Mouse (Mus musculus): ENCODE data around the gene Haus5. TPM values are rescaled to one million over a fixed set of nuclear protein-coding genes. Genes with fewer than 3 reads are reported as not detected.
A peak's percentile ranks its signal among the peaks of the same experiment; 100 is the strongest.

Haus5 gene
- total RNA-seq, 2 experiments from 2014 or later: 6.6 to 6.8 TPM

DNA sequence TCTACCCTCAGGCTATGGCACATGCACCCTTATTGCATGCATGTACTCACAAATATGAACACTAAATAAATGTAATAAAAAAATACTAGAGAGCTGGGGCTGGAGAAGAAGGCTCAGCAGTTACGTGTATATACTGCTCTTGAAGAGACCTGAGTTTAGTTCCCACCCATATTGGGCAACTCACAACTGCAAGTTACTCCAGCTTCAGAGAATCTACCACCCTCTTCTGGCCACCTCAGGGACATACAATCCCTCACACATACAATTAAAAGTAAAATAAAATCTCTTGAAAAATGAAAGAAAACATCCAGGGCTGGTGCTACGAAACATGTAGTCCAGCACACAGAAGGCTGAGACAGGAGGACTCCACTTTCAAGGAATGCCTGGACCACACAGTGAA is 50.3 kb downstream of the Haus5 start:
- Histone ChIP-seq H3K4me3 (no peak overlapping the region), H3K27ac (no peak overlapping the region)
- no peak for DNase-seq (ENCODE audit: low spot score in 2 of 2)
- peak; percentile 59 for TF ChIP-seq CTCF (conservative IDR thresholded peaks at IDR 0.05)

DNA sequence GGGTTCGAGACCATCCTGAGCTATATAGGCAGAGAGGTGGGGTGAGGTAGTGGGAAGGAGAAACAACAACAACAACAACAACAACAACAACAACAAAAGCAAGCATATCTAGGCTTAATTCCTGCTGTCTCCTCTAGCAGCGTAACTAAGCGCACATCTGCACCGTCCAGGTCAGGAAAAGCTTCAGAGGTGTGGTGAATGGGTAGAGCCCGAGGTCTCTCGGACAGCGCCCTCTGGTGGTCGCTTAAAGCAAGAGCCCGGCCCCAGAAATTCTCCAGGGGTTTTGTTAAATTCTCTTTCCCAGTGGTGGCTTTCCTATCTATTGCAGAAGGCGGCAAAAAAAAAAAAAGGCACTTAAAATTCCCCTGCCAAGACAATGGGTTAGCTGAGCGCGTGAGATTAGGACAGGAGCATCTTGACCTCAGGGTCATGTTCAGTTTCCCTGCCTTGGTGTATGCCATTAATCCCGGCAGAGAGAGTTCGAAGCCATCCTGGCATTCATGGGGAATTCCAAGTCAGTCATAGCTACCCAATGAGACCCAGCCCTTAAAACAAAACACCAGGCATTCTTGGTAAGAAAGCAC is 51.2 kb downstream of the Haus5 start:
- TF ChIP-seq CTCF (conservative IDR thresholded peaks at IDR 0.05): peak; percentile 85
- peak in 1 of 2 experiments; percentile 50 for DNase-seq (ENCODE audit: low spot score in 2 of 2)
- H3K27ac ChIP-seq: no peak overlapping the region
- no peak overlapping the region for H3K4me3 ChIP-seq

DNA sequence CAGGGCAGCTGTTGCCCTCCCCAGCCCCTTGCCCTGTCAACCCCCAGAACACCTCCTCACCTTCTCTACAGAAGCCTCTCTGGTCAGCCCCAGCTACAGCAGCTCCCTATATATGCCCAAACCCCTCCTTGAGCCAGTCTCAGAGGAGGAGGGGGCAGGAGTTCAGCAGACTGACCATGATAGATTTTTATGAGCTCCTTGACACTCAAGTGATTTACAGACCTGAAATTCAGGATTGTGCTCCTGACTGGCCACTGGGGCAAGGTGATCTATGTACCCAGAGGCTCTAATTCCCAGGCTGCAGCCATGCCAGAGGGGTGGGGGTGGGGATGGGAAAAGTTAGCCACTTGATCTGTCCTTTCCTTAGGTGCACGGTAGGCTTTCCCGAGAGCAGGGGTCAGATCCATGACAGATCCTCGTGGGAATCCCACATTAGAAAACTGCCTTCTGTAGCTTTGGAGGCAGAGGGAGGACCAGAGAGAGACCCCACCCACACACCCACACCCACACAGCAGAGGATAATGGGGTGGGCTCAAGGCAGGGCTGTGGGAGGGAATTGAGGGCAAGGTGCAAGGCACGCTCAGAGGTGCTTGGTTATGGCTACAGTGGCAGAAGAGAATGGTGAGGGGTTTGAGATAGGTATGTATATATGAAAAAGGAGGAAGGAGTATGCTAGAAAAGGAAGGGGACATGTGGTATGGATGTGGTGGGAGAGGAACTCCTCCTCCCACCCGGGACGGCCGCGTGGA is 52.0 kb downstream of the Haus5 start, which contains the start of gene Upk1a:
TSS of gene Upk1a (minus strand) at position 194 of the 749 bp plus-strand sequence.
- Histone ChIP-seq H3K4me3 (no peak within 1 kb of the TSS), H3K27ac (no peak within 1 kb of the TSS)
- DNase-seq (ENCODE audit: low spot score in 2 of 2): no peak
- no peak for TF ChIP-seq CTCF (conservative IDR thresholded peaks at IDR 0.05)

DNA sequence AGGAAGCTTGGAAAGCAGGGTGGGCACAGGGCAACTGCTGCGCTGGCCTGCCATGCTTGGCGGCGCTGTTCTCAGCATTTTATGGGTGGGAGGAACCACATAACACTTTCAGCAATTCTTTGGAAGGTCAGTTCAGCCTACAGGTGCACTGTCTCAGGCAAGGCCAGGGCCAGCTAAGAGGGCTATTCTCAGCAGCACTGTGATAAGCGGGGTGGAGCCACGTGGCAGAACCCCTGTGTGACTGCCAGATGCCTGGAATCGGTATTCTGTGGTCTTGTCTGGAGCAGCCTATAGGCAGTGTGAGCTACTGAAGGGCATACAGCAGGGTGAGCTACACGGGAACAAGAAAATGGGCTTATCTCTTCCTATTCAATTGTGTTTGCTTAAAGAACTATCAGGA is 54.8 kb downstream of the Haus5 start:
- Histone ChIP-seq H3K27ac (no peak overlapping the region), H3K4me3 (no peak overlapping the region)
- no peak for TF ChIP-seq CTCF (conservative IDR thresholded peaks at IDR 0.05)
- no peak for DNase-seq (ENCODE audit: low spot score in 2 of 2)

DNA sequence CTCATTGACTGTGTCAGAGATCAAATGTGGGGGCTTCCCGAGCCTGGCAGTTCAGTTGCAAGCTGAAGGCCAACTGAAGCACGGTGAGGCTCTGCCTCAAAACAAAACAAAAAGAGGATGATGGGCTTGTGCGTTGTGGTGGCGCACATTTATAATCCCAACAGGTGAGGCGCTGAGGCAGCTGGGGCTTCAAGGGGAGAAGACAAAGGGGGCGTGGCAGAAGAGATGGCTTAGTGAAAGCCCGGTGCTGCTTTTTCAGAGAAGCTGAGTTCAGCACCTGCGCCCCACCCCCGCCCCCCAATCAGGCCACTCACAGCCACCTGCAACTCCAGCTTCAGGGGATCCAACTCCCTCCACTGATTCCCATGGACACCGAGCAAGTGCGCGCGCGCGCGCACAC is 56.3 kb downstream of the Haus5 start:
- no peak overlapping the region for H3K27ac ChIP-seq
- no peak overlapping the region for H3K4me3 ChIP-seq
- no peak for DNase-seq (ENCODE audit: low spot score in 2 of 2)
- TF ChIP-seq CTCF (conservative IDR thresholded peaks at IDR 0.05): no peak

DNA sequence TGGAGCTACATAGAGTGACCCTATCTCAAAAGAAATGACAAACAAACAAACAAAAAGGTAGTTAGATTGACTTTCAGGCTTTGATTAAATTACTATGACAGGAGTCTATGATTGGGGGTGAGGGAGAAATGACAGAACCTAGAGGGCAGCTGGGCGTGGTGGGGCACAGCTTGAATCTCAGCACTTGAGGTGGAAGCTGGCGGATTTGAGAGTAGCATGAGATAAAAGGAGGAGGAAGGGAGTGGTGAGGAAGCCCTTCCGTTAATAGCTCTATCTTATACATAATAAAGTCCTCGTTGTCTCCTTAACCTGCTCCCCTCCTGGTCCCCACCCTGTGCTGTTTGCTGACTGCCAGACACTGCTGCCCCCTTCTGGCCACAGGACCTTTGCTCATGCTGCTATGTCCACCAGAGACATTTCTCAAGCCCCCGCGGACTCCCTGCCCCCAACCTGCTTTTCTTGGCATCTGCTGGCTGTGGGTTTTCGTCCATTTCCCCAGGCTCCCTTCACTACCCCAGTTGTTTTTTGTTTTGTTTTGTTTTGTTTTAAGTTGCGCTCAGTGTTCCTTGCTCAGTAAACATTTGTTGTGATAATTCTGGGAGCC is 57.0 kb downstream of the Haus5 start:
- Histone ChIP-seq H3K27ac (no peak overlapping the region), H3K4me3 (no peak overlapping the region)
- DNase-seq (ENCODE audit: low spot score in 2 of 2): no peak
- TF ChIP-seq CTCF (conservative IDR thresholded peaks at IDR 0.05): peak; percentile 74

- no peak for TF ChIP-seq CTCF (conservative IDR thresholded peaks at IDR 0.05)
- H3K27ac ChIP-seq: no peak overlapping the region
- H3K4me3 ChIP-seq: no peak overlapping the region
- DNase-seq (ENCODE audit: low spot score in 2 of 2): no peak
These were observed 59.9 kb downstream of the Haus5 start for GRCm38 (mm10) chr7:30604944-30605343.

GRCm38 (mm10) chr7:30604424-30604823 is 60.4 kb downstream of the Haus5 start:
- no peak overlapping the region for H3K27ac ChIP-seq
- TF ChIP-seq CTCF (conservative IDR thresholded peaks at IDR 0.05): no peak
- H3K4me3 ChIP-seq: no peak overlapping the region
- no peak for DNase-seq (ENCODE audit: low spot score in 2 of 2)

Other genes starting within 250 kb of the Haus5 start
- gene Hcst, start 245.1 kb downstream of the Haus5 start, total RNA-seq (2021): 1 to 10 TPM in 1 of 2 experiments, not detected in 1; 1.5 TPM
- 1 to 10 TPM; 2.8 to 3.0 TPM for gene Nfkbid, start 243.3 kb downstream of the Haus5 start, total RNA-seq (2021)
- 1,000 to 10,000 TPM; 1,283 to 1,305 TPM for gene Aplp1, start 219.5 kb downstream of the Haus5 start, total RNA-seq (2021)
- gene Kirrel2, start 207.3 kb downstream of the Haus5 start, total RNA-seq (2021): 10 to 100 TPM; 15.0 to 20.4 TPM
- 1 to 10 TPM; 1.2 to 1.3 TPM for gene Nphs1, start 206.7 kb downstream of the Haus5 start, total RNA-seq (2021)
- not detected for gene Prodh2, start 171.4 kb downstream of the Haus5 start, total RNA-seq (2021)
- 100 to 1,000 TPM; 101 to 119 TPM for gene Arhgap33, start 129.9 kb downstream of the Haus5 start, total RNA-seq (2021)
- 1 to 10 TPM; 2.7 to 4.8 TPM for gene Hspb6, start 112.8 kb downstream of the Haus5 start, total RNA-seq (2021)
- 1 to 10 TPM; 4.0 to 4.1 TPM for gene Proser3, start 112.7 kb downstream of the Haus5 start, total RNA-seq (2021)
- gene Lin37, start 105.2 kb downstream of the Haus5 start, total RNA-seq (2021): 10 to 100 TPM; 45.5 to 47.6 TPM
- 10 to 100 TPM; 71.4 to 90.8 TPM for gene U2af1l4, start 101.7 kb downstream of the Haus5 start, total RNA-seq (2021)
- 10 to 100 TPM in 1 of 2 experiments, 1 to 10 TPM in 1; 9.0 to 11.4 TPM for gene Gm49396, start 101.7 kb downstream of the Haus5 start, total RNA-seq (2021)
- 10 to 100 TPM; 79.9 to 92.3 TPM for gene Psenen, start 101.4 kb downstream of the Haus5 start, total RNA-seq (2021)
- 1 to 10 TPM; 6.4 to 6.5 TPM for gene Igflr1, start 99.6 kb downstream of the Haus5 start, total RNA-seq (2021)
- 10 to 100 TPM; 49.8 to 57.5 TPM for gene Kmt2b, start 76.3 kb downstream of the Haus5 start, total RNA-seq (2021)
- not detected for gene Zbtb32, start 66.1 kb downstream of the Haus5 start, total RNA-seq (2021)
- gene Upk1a, start 52.1 kb downstream of the Haus5 start, total RNA-seq (2021): under 1 TPM in 1 of 2 experiments, not detected in 1; 0.69 TPM
- gene Cox6b1, start 38.8 kb downstream of the Haus5 start, total RNA-seq (2021): 100 to 1,000 TPM; 552 to 568 TPM
- gene Etv2, start 29.1 kb downstream of the Haus5 start, total RNA-seq (2021): not detected
- gene Rbm42, start 14.7 kb downstream of the Haus5 start, total RNA-seq (2021): 10 to 100 TPM; 69.5 to 72.6 TPM
- gene Pmis2, start 6.6 kb upstream of the Haus5 start, total RNA-seq (2021): not detected
- not detected for gene 2200002J24Rik, start 33.9 kb upstream of the Haus5 start, total RNA-seq (2021)
- under 1 TPM; 0.38 to 0.47 TPM for gene Atp4a, start 47.2 kb upstream of the Haus5 start, total RNA-seq (2021)
- gene Tmem147, start 64.5 kb upstream of the Haus5 start, total RNA-seq (2021): 100 to 1,000 TPM; 108 to 112 TPM
- gene Gapdhs, start 78.7 kb upstream of the Haus5 start, total RNA-seq (2021): not detected
- gene Sbsn, start 86.5 kb upstream of the Haus5 start, total RNA-seq (2021): 1 to 10 TPM; 4.9 to 6.1 TPM
- under 1 TPM; 0.56 to 1.00 TPM for gene Dmkn, start 98.8 kb upstream of the Haus5 start, total RNA-seq (2021)
- not detected for gene Krtdap, start 122.9 kb upstream of the Haus5 start, total RNA-seq (2021)
- not detected for gene Ffar2, start 158.8 kb upstream of the Haus5 start, total RNA-seq (2021)
- not detected for gene Ffar3, start 191.2 kb upstream of the Haus5 start, total RNA-seq (2021)
- not detected for gene Ffar1, start 196.6 kb upstream of the Haus5 start, total RNA-seq (2021)
- gene Cd22, start 215.3 kb upstream of the Haus5 start, total RNA-seq (2021): not detected
- gene Mag, start 249.9 kb upstream of the Haus5 start, total RNA-seq (2021): 100 to 1,000 TPM; 135 to 145 TPM